In the genomic region with DNA sequence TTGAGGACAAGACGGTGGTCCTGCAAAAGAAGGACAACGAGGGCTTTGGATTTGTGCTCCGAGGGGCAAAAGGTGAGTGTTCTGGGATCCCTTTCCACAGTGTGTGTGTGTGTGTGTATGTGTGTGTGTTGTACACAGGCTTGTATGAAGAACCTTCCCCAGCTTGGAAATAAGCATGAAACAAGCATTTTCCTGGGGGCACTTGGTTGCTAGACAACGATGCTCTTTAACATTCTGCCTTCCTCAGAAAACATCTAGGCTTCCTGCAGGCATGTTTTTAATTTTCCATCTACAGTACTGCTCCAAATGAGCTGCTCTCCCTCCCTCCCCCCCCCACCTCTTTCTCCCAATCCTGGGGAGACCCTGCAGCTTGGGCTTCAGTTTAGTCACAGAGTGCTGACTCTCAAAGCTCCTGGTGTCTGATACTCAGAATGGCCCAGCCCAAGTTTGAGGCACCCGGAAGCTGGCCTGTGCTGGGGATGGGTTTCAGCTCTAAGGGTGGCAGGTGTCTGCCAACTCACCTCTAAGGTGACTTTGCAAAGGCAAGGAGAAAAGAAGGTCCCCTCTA, we compare ENCODE assay signal across 8 mouse cellular contexts.
A peak's percentile ranks its signal among the peaks of the same experiment; 100 is the strongest.
DNase-seq lines count a peak whose midpoint lies in the region; ATAC-seq and TF ChIP-seq lines count a peak whose summit lies in the region.

No protein-coding gene starts in this region.

- peak overlapping the region; percentile 78 for H3K4me3 ChIP-seq in left cerebral cortex, adult 2 months
- H3K4me3 ChIP-seq in forebrain, embryonic 12.5 days (replicated peaks), result peak overlapping the region; percentile 61
- peak overlapping the region; percentile 52 for H3K4me3 ChIP-seq in limb, embryonic 12.5 days (replicated peaks)
- peak overlapping the region; percentile 48 for H3K4me3 ChIP-seq in neural tube, embryonic 15.5 days (replicated peaks)

- no peaks in the 10 kb centered on the region for H3K9me3 ChIP-seq in forebrain, embryonic 12.5 days
- no peaks in the 10 kb centered on the region for H3K9me3 ChIP-seq in limb, embryonic 12.5 days
- no peaks in the 10 kb centered on the region for H3K9me3 ChIP-seq in neural tube, embryonic 15.5 days (replicated peaks)

- intact Hi-C loops in left cerebral cortex, adult 2 months (cut with DNase I), result loop anchor here (2.0 kb wide), 3 partner anchors 32 to 44 kb away; no protein-coding TSS in a partner anchor

- H3K36me3 ChIP-seq in forebrain, embryonic 12.5 days (replicated peaks), result no peaks in the 10 kb centered on the region
- no peaks in the 10 kb centered on the region for H3K36me3 ChIP-seq in limb, embryonic 12.5 days
- no peaks in the 10 kb centered on the region for H3K36me3 ChIP-seq in neural tube, embryonic 15.5 days

- H3K27me3 ChIP-seq in forebrain, embryonic 12.5 days, result peaks cover 7% of the 10 kb centered on the region
- peaks cover 14% of the 10 kb centered on the region for H3K27me3 ChIP-seq in limb, embryonic 12.5 days
- no peaks in the 10 kb centered on the region for H3K27me3 ChIP-seq in neural tube, embryonic 15.5 days (replicated peaks)

- no peak for DNase-seq in left cerebral cortex, adult 2 months (ENCODE audit: extremely low spot score in 1 of 2, low spot score in 2 of 2)
- DNase-seq in left cerebral cortex, adult 11 months (ENCODE audit: low spot score), result no peak
- no peak for DNase-seq in thymus, postnatal 14 days
- DNase-seq in adrenal gland, postnatal 4 days (ENCODE audit: low spot score in 2 of 2), result no peak
- DNase-seq in adrenal gland, postnatal 36 days, result no peak

- H3K9ac ChIP-seq in forebrain, embryonic 12.5 days, result peak overlapping the region; percentile 80
- H3K9ac ChIP-seq in limb, embryonic 12.5 days (replicated peaks), result peak overlapping the region; percentile 65; the same call in 1 of the 2 replicates
- H3K9ac ChIP-seq in neural tube, embryonic 15.5 days (replicated peaks), result peak overlapping the region; percentile 63

- WGBS in forebrain, embryonic 12.5 days, result 14% methylated on average over 5 of the region's 5 CpGs
- 19% methylated on average over 5 of the region's 5 CpGs for WGBS in limb, embryonic 12.5 days
- WGBS in neural tube, embryonic 15.5 days, result 7% methylated on average over 5 of the region's 5 CpGs

- peak; percentile 12 for ATAC-seq in forebrain, embryonic 12.5 days (ENCODE audit: low FRiP score)
- no peak for ATAC-seq in limb, embryonic 12.5 days (ENCODE audit: insufficient number of reproducible peaks, insufficient read depth, low FRiP score, low TSS enrichment, low read depth)
- peak; percentile 21; the same call in 1 of the 2 replicates for ATAC-seq in neural tube, embryonic 15.5 days (ENCODE audit: low FRiP score)

- TF ChIP-seq CTCF in left cerebral cortex, adult 2 months (IDR thresholded peaks at IDR 0.05), result no peak

- H3K4me2 ChIP-seq in forebrain, embryonic 12.5 days, result peak overlapping the region; percentile 94
- peak overlapping the region; percentile 95 for H3K4me2 ChIP-seq in limb, embryonic 12.5 days
- H3K4me2 ChIP-seq in neural tube, embryonic 15.5 days, result peak overlapping the region; percentile 87

- H3K4me1 ChIP-seq in forebrain, embryonic 12.5 days, result peaks cover 55% of the 10 kb centered on the region
- peaks cover 21% of the 10 kb centered on the region for H3K4me1 ChIP-seq in limb, embryonic 12.5 days (replicated peaks)
- peaks cover 73% of the 10 kb centered on the region for H3K4me1 ChIP-seq in neural tube, embryonic 15.5 days

- H3K27ac ChIP-seq in left cerebral cortex, adult 2 months, result peak overlapping the region; percentile 98
- H3K27ac ChIP-seq in forebrain, embryonic 12.5 days, result peak overlapping the region; percentile 95
- 0 out of 2 replicates have a peak overlapping the region, but pooled peaks have one; percentile 20 for H3K27ac ChIP-seq in limb, embryonic 12.5 days
- H3K27ac ChIP-seq in neural tube, embryonic 15.5 days (replicated peaks), result peak overlapping the region; percentile 93

Comparison
In these comparisons a context has a peak if more than half of its experiments do, and no peak if none do; other contexts are left out.
1. H3K27ac ChIP-seq: peak in every context shown above with its lines; median percentile 98 in left cerebral cortex, adult 2 months; 95 in forebrain, embryonic 12.5 days; 93 in neural tube, embryonic 15.5 days; 20 in limb, embryonic 12.5 days.